Mouse (Mus musculus) midbrain, embryonic 13.5 days (tissue): ENCODE measurements around the gene Notch2. TPM values are rescaled to one million over a fixed set of nuclear protein-coding genes. Genes with fewer than 3 reads are reported as not detected.
A peak's percentile ranks its signal among the peaks of the same experiment; 100 is the strongest.
"Not testable (repeated sequence)": the region's sequence is repeated elsewhere in the genome, so short reads cannot be mapped to it uniquely, and the experiment has no call there.

ENCODE experiments used
- ATAC-seq: fragments of 200-750 bp; cut with Nextera tagmentation; 2 replicates; pipeline ENCODE4 v1.8.0; 2017; ENCODE audit warnings: mild to moderate bottlenecking, moderate TSS enrichment, moderate library complexity
- H3K27ac ChIP-seq: fragments of 300-500 bp; sonication (generic); 2 replicates; pipeline ENCODE4 v1.5.1; 2015; ENCODE audit warnings: inconsistent platforms, mild to moderate bottlenecking, moderate library complexity
- H3K27me3 ChIP-seq: fragments of 300-500 bp; sonication (generic); 2 replicates; pipeline ENCODE4 v1.6.1; 2015; ENCODE audit warnings: mild to moderate bottlenecking, inconsistent platforms
- H3K36me3 ChIP-seq: fragments of 300-500 bp; sonication (generic); 2 replicates; pipeline ENCODE4 v1.6.1; 2015; ENCODE audit warnings: mild to moderate bottlenecking, inconsistent platforms
- H3K4me1 ChIP-seq: fragments of 300-500 bp; sonication (generic); replicated peaks from 2 replicates; pipeline ENCODE4 v1.6.1; 2015; ENCODE audit warnings: inconsistent platforms
- H3K4me2 ChIP-seq: fragments of 300-500 bp; sonication (generic); replicated peaks from 2 replicates; pipeline ENCODE4 v1.6.1; 2015; ENCODE audit warnings: moderate library complexity, mild to moderate bottlenecking, inconsistent platforms
- H3K4me3 ChIP-seq: fragments of 300-500 bp; sonication (generic); replicated peaks from 2 replicates; pipeline ENCODE4 v1.5.1; 2015; ENCODE audit warnings: mild to moderate bottlenecking, inconsistent platforms
- H3K9ac ChIP-seq: fragments of 300-500 bp; sonication (generic); replicated peaks from 2 replicates; pipeline ENCODE4 v1.6.1; 2015; ENCODE audit warnings: mild to moderate bottlenecking, inconsistent platforms
- H3K9me3 ChIP-seq: fragments of 300-500 bp; sonication (generic); 2 replicates; pipeline ENCODE4 v1.6.1; 2016; ENCODE audit warnings: mild to moderate bottlenecking, inconsistent platforms
- WGBS: fragments of 180-500 bp; shearing (Covaris S2); methylation state at CpG from one replicate; pipeline ENCODE4 v1.1.7; 2015; 5-methylcytosine and 5-hydroxymethylcytosine counted together
- polyA plus RNA-seq: library from polyadenylated mRNA; unstranded; fragments of >200 nt; fragmentation: Nextera tagmentation; extraction: Ambion mirVana; gene quantifications from 2 replicates; pipeline ENCODE4 v1.2.1, GENCODE M21; 2015

Notch2 gene
- polyA plus RNA-seq, 1 experiment from 2014 or later, result 10.0 TPM

DNA sequence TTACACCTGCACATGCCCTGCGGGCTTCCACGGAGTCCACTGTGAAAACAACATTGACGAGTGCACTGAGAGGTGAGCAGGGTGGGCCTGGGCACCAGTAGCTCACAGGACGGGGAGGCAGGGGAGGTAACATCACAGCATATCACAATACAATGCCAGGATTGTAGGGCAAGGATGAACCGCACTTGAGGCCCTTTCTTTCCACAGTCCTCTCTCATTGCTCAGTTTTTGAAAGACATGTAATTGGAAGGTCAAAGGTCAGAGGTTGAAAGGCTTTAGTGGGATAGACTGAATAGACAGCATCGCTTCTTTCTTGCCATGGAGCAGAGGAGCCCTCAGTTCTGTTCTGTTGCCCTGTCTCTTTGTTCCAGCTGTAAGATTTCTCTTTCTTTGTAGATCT lies 107.6 kb downstream of the Notch2 start:
- Histone ChIP-seq H3K4me1 (0 out of 2 replicates have a peak, but pooled peaks cover 3% of the 10 kb centered on the region), H3K9ac (no peak overlapping the region), H3K27me3 (no peaks in the 10 kb centered on the region), H3K36me3 (peaks cover 54% of the 10 kb centered on the region), H3K4me2 (no peak overlapping the region), H3K9me3 (no peaks in the 10 kb centered on the region), H3K27ac (no peak overlapping the region), H3K4me3 (no peak overlapping the region)
- ATAC-seq, result 0 out of 2 replicates have a peak, but pooled peaks have one; percentile 24
- WGBS, result 22% methylated on average over 6 of the region's 6 CpGs

DNA sequence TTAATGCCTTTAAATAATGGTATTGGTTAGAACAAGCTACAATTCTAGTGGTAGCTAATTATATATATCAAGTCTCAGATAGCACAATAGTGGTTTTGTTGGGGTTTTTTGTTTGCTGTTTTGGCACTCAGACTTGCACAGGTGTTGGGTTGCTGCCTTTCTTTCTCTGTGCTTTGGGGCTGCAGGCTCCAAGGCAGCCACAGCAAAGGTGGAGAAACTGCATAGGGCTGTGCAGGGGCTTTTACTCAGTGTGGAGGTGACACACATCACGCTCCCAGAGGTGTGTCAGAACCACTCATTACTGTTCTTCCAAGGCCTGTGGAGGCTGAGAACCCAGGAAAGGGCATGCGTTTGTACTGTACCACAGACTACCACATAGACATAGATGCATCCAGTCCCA lies 114.4 kb downstream of the Notch2 start:
- H3K9ac ChIP-seq, result no peak overlapping the region
- no peaks in the 10 kb centered on the region for H3K9me3 ChIP-seq
- no peaks in the 10 kb centered on the region for H3K27me3 ChIP-seq
- no peaks in the 10 kb centered on the region for H3K4me1 ChIP-seq
- 90% methylated on average over 2 of the region's 2 CpGs for WGBS
- no peak for ATAC-seq
- no peak overlapping the region for H3K4me2 ChIP-seq
- no peak overlapping the region for H3K4me3 ChIP-seq
- H3K36me3 ChIP-seq, result peaks cover 50% of the 10 kb centered on the region
- H3K27ac ChIP-seq, result no peak overlapping the region

DNA sequence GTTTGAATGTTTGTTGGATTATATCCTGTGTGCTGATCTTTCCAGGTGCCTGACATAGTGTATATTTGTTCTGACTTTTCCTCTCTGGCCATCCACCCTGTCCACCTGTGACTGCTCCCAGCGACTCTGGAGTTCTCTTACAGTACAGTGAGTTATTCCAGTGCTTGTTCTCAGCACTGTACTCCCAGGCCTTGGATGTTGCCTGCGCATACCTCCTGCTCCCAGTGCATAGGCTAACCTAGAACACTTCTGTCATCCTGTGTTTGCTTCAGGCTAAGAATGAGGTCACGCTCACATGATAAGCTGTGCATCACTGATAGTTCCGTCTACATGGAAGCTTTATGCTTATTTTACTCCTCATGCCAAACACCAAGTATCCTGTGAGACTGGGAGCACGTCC lies 115.4 kb downstream of the Notch2 start:
- 94% methylated on average over 5 of the region's 5 CpGs for WGBS
- Histone ChIP-seq H3K4me1 (no peaks in the 10 kb centered on the region), H3K9me3 (no peaks in the 10 kb centered on the region), H3K9ac (no peak overlapping the region), H3K27ac (no peak overlapping the region), H3K4me3 (no peak overlapping the region), H3K4me2 (no peak overlapping the region), H3K36me3 (peaks cover 46% of the 10 kb centered on the region), H3K27me3 (no peaks in the 10 kb centered on the region)
- ATAC-seq, result no peak

DNA sequence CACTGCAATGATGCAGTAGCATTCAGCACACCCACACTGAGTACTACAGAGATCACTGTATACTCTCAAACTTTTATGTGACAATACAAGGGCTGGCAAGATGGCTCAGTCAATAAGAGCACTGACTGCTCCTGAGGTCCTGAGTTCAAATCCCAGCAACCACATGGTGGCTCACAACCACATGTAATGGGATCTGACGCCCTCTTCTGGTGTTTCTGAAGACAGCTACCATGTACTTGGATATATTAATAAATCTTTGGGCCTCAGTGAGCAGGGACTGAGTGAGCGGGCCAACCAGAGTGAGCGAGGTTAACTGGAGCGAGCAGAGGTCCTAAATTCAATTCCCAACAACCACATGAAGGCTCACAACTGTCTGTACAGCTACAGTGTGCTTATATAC lies 118.8 kb downstream of the Notch2 start:
- H3K9me3 ChIP-seq, H3K4me2 ChIP-seq, H3K4me1 ChIP-seq, H3K9ac ChIP-seq, H3K27me3 ChIP-seq, H3K27ac ChIP-seq, H3K4me3 ChIP-seq, ATAC-seq: not testable (repeated sequence)
- peaks cover 45% of the 10 kb centered on the region for H3K36me3 ChIP-seq
- WGBS, result 95% methylated on average over 4 of the region's 4 CpGs

DNA sequence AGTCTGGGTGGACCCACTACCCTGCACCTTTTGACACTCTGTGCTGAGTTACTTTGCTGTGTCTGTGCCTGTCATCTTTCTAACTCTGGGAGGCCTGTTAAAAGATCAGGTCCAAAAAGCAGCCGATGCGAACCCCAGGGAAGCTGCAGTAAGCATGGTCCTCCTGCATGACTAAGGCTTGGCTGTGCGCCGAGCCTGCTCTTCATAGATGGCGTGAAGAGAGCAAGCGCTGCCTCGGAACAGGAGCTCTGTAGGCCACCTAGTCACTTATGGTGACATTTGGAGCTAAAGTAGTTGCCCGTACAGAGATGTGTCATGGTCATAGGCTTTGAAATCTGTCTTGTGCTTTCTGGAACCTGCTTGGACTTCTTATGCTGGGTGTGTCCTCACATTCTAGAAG lies 119.3 kb downstream of the Notch2 start:
- Histone ChIP-seq H3K9me3 (no peaks in the 10 kb centered on the region), H3K36me3 (peaks cover 50% of the 10 kb centered on the region), H3K27me3 (no peaks in the 10 kb centered on the region), H3K4me1 (no peaks in the 10 kb centered on the region), H3K27ac (no peak overlapping the region), H3K4me3 (no peak overlapping the region), H3K4me2 (no peak overlapping the region), H3K9ac (no peak overlapping the region)
- no peak for ATAC-seq
- WGBS, result 97% methylated on average over 8 of the region's 8 CpGs

DNA sequence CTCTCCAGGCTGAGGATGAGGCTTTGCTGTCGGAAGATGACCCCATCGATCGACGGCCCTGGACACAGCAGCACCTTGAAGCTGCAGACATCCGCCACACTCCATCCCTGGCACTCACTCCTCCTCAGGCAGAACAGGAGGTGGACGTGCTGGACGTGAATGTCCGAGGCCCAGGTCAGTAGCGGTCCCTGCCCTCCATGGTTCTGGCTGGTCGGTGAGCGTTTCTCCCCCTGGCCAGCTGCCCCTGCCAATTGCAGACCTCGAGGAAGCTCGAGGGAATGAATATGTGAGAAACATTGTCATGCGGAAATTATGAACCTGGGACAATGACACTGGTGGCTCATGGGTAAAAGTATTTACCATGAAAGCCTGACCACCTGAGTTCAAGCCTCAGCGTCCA lies 128.1 kb downstream of the Notch2 start:
- Histone ChIP-seq H3K36me3 (peaks cover 78% of the 10 kb centered on the region), H3K9ac (no peak overlapping the region), H3K9me3 (no peaks in the 10 kb centered on the region), H3K4me1 (no peaks in the 10 kb centered on the region), H3K27ac (no peak overlapping the region), H3K4me3 (no peak overlapping the region), H3K27me3 (no peaks in the 10 kb centered on the region), H3K4me2 (no peak overlapping the region)
- no peak for ATAC-seq
- WGBS, result 92% methylated on average over 15 of the region's 15 CpGs

DNA sequence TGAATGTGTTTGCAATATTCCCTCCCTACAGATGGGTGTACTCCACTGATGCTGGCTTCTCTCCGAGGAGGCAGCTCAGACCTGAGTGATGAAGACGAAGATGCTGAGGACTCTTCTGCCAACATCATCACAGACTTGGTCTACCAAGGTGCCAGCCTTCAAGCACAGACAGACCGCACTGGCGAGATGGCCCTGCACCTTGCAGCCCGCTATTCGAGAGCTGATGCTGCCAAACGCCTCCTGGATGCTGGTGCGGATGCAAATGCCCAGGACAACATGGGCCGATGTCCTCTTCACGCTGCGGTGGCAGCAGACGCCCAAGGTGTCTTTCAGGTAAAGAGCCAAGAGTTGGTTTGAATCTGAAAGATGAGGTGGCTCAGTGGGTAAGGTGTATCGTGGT lies 129.5 kb downstream of the Notch2 start:
- Histone ChIP-seq H3K4me2 (no peak overlapping the region), H3K27ac (no peak overlapping the region), H3K27me3 (no peaks in the 10 kb centered on the region), H3K4me3 (no peak overlapping the region), H3K9ac (no peak overlapping the region), H3K9me3 (no peaks in the 10 kb centered on the region), H3K4me1 (no peaks in the 10 kb centered on the region), H3K36me3 (peaks cover 84% of the 10 kb centered on the region)
- ATAC-seq, result no peak
- WGBS, result 97% methylated on average over 13 of the region's 13 CpGs

DNA sequence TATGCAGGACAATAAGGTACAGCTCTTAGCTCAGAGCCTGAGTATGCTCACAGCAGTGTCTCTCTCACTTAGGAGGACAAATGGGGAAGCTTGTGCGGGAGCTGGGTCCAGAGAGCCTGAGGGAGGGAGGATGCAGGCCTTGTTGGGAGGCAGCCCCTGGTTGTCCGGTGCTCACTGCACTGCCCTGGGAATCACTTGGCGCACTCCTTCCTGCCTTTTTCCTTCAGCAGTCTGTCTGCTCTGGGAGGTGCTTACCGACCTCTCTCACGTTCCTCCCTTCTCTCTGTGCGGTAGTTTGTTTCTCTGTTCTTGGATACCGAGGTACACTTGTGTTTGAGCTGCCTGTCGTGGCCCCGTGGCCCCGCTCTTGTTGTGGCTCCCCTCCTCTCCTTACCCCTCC lies 131.9 kb downstream of the Notch2 start:
- no peaks in the 10 kb centered on the region for H3K9me3 ChIP-seq
- WGBS, result 84% methylated on average over 10 of the region's 10 CpGs
- no peak overlapping the region for H3K4me2 ChIP-seq
- H3K27ac ChIP-seq, result no peak overlapping the region
- ATAC-seq, result no peak
- H3K4me3 ChIP-seq, result no peak overlapping the region
- no peaks in the 10 kb centered on the region for H3K27me3 ChIP-seq
- peaks cover 76% of the 10 kb centered on the region for H3K36me3 ChIP-seq
- H3K4me1 ChIP-seq, result no peaks in the 10 kb centered on the region
- H3K9ac ChIP-seq, result no peak overlapping the region

DNA sequence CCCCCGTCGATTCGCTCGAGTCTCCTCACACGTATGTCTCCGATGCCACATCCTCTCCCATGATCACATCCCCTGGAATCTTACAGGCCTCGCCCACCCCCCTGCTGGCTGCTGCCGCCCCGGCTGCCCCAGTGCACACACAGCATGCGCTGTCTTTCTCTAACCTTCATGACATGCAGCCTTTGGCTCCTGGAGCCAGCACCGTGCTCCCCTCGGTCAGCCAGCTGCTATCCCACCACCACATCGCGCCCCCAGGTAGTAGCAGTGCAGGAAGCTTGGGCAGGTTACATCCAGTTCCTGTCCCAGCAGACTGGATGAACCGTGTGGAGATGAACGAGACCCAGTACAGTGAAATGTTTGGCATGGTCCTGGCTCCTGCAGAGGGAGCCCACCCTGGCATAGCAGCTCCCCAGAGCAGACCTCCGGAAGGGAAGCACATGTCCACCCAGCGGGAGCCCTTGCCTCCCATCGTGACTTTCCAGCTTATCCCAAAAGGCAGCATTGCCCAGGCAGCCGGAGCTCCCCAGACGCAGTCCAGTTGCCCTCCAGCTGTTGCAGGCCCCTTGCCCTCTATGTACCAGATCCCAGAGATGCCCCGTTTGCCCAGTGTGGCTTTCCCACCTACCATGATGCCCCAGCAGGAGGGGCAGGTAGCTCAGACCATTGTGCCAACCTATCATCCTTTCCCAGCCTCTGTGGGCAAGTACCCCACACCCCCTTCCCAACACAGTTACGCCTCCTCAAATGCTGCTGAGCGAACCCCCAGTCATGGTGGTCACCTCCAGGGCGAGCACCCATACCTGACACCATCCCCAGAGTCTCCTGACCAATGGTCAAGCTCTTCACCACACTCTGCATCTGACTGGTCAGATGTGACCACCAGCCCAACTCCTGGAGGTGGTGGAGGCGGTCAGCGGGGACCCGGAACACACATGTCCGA lies 133.4 kb downstream of the Notch2 start:
- ATAC-seq, result peak; percentile 37; the same call in 1 of the 2 replicates
- no peak overlapping the region for H3K9ac ChIP-seq
- H3K4me3 ChIP-seq, result no peak overlapping the region
- no peak overlapping the region for H3K4me2 ChIP-seq
- WGBS, result 98% methylated on average over 29 of the region's 29 CpGs
- no peaks in the 10 kb centered on the region for H3K4me1 ChIP-seq
- no peaks in the 10 kb centered on the region for H3K9me3 ChIP-seq
- peaks cover 66% of the 10 kb centered on the region for H3K36me3 ChIP-seq
- H3K27me3 ChIP-seq, result no peaks in the 10 kb centered on the region
- H3K27ac ChIP-seq, result no peak overlapping the region

DNA sequence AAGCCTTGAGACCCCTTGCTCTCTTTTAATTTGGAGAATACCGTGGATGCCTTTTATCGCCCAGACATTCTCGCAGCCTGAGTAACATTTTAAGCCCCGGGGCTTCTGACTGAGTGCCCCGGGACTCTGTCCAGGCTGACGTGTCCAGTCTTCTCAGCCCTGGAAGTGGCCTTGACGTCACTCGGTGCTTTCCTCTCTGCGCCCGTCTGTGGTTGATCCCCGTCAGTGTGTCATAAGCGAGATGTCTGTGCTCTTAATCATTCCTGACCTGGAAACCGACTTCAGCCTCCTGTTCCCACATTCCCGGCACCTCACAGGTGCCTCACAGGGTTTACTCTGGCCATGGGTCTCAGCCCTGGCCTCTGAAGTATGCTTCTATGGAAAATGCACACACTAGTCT lies 134.4 kb downstream of the Notch2 start:
- WGBS, result 91% methylated on average over 14 of the region's 14 CpGs
- no peak overlapping the region for H3K4me2 ChIP-seq
- no peak overlapping the region for H3K9ac ChIP-seq
- ATAC-seq, result no peak
- peaks cover 57% of the 10 kb centered on the region for H3K36me3 ChIP-seq
- no peaks in the 10 kb centered on the region for H3K9me3 ChIP-seq
- H3K4me3 ChIP-seq, result no peak overlapping the region
- H3K4me1 ChIP-seq, result no peaks in the 10 kb centered on the region
- no peak overlapping the region for H3K27ac ChIP-seq
- H3K27me3 ChIP-seq, result no peaks in the 10 kb centered on the region

DNA sequence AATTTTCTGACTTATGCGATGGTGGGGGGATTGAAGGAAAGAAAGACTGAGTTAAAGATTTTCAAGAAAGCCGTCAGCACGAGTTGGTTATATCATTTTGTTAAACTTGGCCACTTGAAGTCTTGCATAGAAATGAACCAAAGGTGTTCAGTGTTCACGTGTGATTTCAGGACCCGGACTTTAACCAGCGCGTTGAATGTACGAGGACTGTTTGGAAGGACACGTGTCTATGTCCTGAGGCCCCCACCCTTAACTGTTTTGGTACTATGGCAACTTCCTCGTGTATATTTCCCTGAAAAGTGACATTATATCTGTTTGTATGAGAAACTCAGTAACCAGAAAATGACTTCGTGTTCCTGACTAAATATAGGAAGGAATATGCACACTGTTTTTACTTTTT lies 136.6 kb downstream of the Notch2 start:
- H3K27ac ChIP-seq, result no peak overlapping the region
- ATAC-seq, result no peak
- 95% methylated on average over 11 of the region's 11 CpGs for WGBS

DNA sequence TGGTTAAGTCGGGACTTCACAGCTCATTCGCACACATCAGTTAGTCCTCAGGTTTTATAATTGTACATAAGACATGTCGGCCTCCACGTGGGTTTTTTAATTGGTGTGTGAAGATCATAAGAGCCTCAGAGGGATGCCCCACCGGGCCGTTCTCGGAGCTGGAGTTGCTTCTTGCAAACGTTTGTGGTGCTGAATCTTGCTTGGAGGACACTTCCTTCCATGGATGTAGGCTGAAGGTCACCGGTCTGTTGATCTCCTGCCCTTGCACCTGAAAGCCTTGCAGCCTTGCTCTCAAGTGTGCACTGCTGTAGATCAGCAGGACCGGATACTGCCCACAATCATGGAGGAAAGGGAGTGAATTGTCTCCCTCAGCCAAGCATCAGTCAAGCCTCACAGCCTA lies 137.7 kb downstream of the Notch2 start:
- Histone ChIP-seq H3K27ac (no peak overlapping the region), H3K4me3 (no peak overlapping the region), H3K27me3 (no peaks in the 10 kb centered on the region), H3K4me2 (no peak overlapping the region), H3K9ac (no peak overlapping the region), H3K36me3 (peaks cover 30% of the 10 kb centered on the region), H3K4me1 (no peaks in the 10 kb centered on the region), H3K9me3 (no peaks in the 10 kb centered on the region)
- WGBS, result 93% methylated on average over 10 of the region's 10 CpGs
- ATAC-seq, result no peak

More for the DNA sequence above, 136.6 kb downstream of the Notch2 start:
- H3K9me3 ChIP-seq, result no peaks in the 10 kb centered on the region
- peaks cover 42% of the 10 kb centered on the region for H3K36me3 ChIP-seq
- H3K4me3 ChIP-seq, result no peak overlapping the region
- no peak overlapping the region for H3K9ac ChIP-seq
- H3K27me3 ChIP-seq, result no peaks in the 10 kb centered on the region
- no peaks in the 10 kb centered on the region for H3K4me1 ChIP-seq
- no peak overlapping the region for H3K4me2 ChIP-seq

DNA sequence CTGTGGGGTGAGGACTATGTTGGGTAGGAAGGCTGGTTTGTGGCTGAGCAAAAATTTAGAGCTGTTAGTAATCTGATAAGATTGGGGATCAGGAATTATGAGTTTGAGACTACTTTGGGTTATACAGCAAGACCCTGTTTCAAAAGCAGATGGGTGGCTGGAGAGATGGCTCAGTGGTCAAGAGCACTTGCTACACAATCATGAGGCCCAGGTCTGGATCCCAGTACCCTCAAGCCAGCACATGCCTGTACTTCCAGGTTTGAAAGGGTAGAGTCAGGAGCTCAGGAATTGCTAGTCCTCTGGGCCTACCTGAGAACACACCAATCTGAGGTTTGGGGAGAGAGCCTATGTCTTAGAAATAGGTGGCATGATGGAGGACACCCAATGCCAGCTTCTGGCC lies 140.1 kb downstream of the Notch2 start:
- Histone ChIP-seq H3K36me3 (peaks cover 7% of the 10 kb centered on the region), H3K27ac (no peak overlapping the region), H3K4me1 (no peaks in the 10 kb centered on the region), H3K4me3 (no peak overlapping the region), H3K4me2 (no peak overlapping the region), H3K9me3 (no peaks in the 10 kb centered on the region), H3K9ac (no peak overlapping the region), H3K27me3 (no peaks in the 10 kb centered on the region)
- no peak for ATAC-seq
